Mouse (Mus musculus) spleen, postnatal 14 days (tissue): ENCODE measurements around the gene Tuba3a.
"Not testable (repeated sequence)": the region's sequence is repeated elsewhere in the genome, so short reads cannot be mapped to it uniquely, and the experiment has no call there.

ENCODE experiments used
- DNase-seq, 2 experiments: peaks; one replicate each; pipeline ENCODE4 v3.0.0; 2021 to 2022; ENCODE audit warnings: low spot score in 2 of 2

Tuba3a gene

GRCm38 (mm10) chr6:125266600-125266999 is 19.2 kb downstream of the Tuba3a start:
- not testable (repeated sequence) for DNase-seq

- DNase-seq: no peak
These were observed 19.8 kb downstream of the Tuba3a start for GRCm38 (mm10) chr6:125266091-125266490.

DNA sequence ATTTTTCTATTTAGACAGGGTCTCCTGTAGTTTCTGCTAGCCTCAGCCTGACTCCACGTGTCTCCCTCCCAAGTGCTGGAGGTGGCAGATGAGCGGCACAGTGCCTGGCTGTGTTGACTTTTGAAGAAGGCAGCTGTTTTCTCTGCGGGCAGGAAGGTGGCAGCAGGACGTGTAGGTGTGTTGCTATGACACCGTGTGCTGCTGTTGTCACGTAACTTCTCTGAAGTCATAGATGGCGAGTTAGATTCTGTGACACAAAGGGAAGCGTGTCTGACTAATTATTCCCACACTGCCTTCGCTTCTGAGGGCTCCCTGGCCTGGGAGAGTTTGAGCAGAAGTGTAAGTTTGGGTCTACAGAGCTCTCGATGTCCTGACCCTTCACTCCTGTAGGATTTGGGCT is 20.6 kb downstream of the Tuba3a start:
- no peak for DNase-seq

- no peak for DNase-seq
These were observed 21.6 kb downstream of the Tuba3a start for GRCm38 (mm10) chr6:125264219-125264618.

DNA sequence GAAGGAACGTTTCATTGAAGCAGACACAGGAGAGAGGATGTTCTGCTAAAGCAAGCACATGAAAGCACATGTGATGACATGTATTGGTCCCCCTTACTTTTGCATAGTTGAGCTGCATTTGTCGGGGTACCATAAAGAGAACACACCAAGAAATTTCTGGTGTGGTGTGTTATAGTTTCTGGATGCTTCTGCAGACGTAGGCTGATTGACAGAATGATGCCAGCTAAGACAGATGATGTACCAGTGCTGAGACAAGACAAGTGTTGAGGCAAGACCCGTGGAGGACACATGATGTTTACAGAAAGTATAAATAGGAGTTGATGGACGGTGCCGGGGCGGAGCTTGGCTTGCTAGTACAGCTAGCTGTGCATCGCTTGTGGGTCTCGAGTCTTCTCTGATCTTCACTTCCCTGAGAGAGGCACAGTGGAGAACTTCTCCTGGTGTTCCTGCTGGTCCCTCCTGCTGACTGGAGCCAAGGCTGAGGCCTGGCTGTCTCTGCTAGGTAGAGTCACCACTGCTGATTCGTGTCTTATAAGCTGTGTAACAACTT is 25.8 kb downstream of the Tuba3a start:
- no peak for DNase-seq

DNA sequence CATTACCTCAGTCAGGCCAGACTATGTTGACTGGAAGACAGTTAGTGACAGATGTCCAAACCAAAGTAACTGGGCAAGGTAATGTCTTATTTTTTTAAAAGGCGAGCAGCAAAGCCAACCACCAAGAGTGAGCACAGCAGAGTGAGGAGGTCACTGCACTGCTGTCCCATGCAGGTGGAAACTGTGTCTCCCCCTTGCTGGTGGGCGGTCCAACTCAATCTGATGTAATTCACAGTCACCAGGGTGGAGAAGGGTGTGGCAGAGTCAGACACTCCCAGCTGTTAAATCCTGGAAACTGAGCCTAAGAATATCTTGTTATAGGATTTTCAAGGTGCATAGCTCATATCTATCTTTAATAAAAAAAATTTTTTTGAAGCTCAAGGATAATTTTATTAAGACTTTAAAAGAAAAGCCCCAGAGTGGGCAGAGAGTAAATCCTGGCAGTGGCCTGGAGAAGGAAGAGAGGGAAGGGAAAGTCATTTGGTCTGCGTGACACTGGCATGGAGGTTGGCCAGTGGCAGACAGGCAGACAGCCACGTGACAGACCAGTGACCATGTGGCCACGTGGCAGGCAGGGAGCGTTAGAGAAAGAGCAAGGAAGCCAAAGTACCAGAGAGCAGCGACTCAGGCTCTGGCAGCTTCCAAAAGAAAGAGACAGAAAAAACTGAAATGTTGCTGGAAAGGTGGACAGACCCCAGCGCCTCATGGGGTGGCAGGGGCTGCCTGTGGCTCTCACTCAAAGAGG is 29.4 kb downstream of the Tuba3a start:
- no peak for DNase-seq

DNA sequence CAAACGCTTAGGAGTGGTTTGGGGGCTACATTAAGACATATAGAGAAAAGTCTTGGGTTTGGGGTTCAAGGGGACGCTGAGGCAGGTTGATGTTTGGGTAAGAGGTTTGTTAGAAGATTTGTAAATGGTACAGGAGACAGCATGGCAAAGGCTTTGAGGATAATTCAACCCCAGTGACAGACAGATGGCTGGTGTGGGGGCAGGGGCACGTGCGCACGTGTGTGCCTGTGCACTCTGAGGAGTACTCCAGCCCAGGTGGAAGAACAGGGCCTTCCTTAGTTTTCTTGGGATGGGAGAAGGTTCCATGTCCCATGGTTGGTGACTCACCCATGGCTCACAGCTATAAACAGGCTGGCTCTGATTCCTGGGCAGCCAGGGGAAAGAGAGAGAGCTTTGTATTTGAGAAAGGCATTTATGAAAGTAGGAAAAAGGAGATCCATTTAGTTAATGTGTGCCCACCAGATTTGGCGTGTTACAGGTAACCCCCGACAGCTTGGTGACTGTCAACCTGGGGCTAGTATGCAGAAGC is 30.3 kb downstream of the Tuba3a start:
- DNase-seq: no peak

GRCm38 (mm10) chr6:125253863-125254715 is 31.8 kb downstream of the Tuba3a start:
- no peak for DNase-seq

- no peak for DNase-seq
These were observed 33.1 kb downstream of the Tuba3a start for GRCm38 (mm10) chr6:125252711-125253110.

GRCm38 (mm10) chr6:125252285-125252684 is 33.6 kb downstream of the Tuba3a start:
- DNase-seq: no peak

GRCm38 (mm10) chr6:125244551-125244950 is 41.3 kb downstream of the Tuba3a start:
- DNase-seq: no peak

DNA sequence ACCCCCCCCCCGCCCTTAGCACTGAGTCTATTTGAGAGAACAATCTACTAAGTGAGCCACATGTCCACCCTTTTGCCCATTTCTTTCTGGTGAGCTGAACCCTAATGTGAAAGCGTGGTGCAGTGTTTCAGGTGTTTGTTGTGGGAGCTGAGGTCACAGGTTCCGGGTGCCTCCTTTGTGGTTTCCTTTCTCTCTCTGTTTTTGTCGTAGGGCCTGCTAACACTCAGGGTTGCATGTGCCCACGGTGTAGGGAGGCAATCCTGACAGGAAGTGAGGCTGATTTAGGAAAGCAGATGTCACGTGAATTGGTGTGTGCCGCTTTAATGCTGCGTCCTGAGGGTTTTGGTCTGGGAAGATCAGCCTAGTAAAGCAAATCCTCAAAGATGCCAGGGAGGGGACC is 44.3 kb downstream of the Tuba3a start:
- DNase-seq: no peak

- no peak for DNase-seq
These were observed 45.2 kb downstream of the Tuba3a start for GRCm38 (mm10) chr6:125240617-125241016.

DNA sequence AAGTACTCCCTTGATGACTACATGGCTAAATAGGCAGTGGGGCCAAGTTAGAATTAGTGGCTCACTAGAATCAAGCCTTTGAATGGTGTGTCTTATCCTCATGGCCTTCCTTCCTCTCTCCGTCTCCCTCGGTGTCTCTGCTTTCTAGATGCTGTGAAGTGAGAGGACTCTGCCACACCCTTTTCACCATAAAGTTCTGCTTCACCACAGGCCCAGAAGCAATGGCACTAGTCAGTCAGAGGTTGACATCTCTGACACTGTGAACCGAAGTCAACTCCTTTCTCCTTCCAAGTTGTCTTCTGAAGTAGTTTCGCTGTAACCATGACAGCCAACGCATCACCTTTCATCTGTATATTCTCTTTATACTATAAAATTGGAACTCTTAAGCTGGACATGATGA is 46.3 kb downstream of the Tuba3a start:
- DNase-seq: no peak

- DNase-seq: no peak
These were observed 47.4 kb downstream of the Tuba3a start for GRCm38 (mm10) chr6:125238396-125238795.

- DNase-seq: no peak
These were observed 48.4 kb downstream of the Tuba3a start for GRCm38 (mm10) chr6:125237421-125237820.

DNA sequence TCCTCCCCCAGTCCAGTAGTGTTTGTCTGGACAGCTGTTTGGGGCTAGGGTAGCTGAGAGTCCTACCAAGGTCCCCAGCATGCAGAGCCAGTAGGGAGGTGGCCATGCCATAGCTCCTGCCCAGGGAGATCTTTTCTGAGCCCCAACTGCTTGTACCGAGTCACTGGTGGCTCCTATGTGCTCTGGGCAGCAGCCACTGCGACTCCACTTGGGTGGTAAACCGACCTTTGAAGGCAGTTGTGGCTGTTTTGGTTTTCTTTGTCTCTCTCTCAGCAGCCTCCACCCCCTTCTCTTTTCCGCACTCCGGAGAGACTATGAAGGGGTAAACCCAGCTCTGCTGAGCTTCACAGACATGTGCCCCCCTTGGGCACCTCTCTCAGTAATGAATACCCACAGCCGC is 49.1 kb downstream of the Tuba3a start, which contains the start of gene Cd27:
Gene Cd27 (minus strand): TSS at position 229 of the 400 bp plus-strand sequence.
- no peak for DNase-seq

GRCm38 (mm10) chr6:125236341-125236740 is 49.5 kb downstream of the Tuba3a start:
- no peak for DNase-seq

DNA sequence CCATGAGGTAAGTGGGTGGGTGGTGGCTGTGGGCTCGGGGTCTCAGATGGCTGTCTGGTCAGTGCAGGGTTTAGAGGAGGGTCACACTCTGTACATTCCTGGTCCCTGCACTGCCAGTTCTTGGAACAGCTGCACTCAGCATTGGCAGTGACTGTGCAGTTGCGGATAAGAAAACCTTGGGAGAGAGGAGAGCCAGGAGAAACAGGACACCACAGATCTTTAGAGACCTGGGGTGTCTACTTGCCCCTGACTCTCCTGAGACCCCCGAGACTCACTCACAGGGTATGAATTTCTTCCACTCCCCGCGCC is 51.4 kb downstream of the Tuba3a start:
- no peak for DNase-seq

DNA sequence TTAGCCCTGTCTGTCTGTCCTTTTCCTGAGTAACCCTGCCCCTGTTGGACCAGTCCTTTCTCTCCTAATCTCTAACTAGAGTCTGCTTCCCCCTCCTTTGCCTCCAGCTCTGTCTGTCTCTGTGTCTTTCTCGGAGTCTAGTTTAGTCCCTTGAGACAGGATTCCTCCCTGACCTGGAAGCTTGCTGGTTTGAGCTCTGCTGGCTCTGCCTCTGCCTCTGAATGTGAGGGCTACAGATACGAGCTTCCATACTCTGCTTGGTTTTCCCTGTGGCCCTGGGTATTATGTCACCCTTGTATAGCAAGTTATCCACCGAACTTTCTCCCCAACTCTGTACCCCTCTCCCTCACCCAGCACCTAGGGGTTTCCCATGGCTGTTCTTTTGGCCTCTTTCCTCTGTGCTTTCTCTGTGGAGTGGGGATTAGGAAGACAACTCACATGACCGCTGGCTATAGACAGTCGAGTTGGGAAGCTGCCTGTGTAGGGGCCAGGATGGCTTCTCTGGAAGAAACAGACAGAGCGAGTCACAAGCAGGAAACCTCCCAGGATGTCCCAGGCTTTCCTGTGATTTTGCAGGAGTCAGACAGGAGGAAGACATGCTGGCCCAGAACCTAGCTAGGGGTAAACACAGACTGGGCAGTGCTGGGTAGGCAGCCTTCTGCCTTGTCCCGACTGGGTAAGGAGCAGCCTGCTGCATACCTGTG is 51.9 kb downstream of the Tuba3a start:
- no peak for DNase-seq

- no peak for DNase-seq
These were observed 53.3 kb downstream of the Tuba3a start for GRCm38 (mm10) chr6:125232516-125232915.

DNA sequence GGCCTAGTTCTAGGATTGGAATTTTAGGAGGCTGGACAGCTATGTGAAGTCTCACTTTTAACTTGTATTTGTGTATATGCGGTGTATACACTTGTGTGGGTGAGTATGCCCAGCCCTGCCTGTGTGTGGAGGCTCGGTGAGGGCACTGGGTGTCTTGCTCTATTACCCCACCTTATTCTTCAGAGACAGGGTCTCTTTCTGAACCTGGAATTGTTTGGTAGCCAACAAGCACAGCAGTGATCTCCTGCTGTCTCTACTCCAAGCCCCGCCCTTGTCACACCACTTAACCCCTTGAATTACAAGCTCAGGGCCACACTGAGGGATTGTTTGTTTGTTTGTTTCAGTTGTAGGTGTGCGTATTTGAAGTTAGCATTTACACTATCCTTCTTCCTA is 53.8 kb downstream of the Tuba3a start:
- no peak for DNase-seq
